Mouse (Mus musculus) testis, adult 10 weeks (tissue): ENCODE results near the gene Gm17267. TPM values are rescaled to one million over a fixed set of nuclear protein-coding genes. Genes with fewer than 3 reads are reported as not detected.

Source experiments
- polyA plus RNA-seq: library from polyadenylated mRNA; stranded (reverse); fragments of 350-450 nt; fragmentation: Illumina TruSeq; extraction: RNeasy Lipid Tissue Mini Kit (QIAGEN cat#74804); gene quantifications from one replicate; pipeline ENCODE4 v1.2.3, GENCODE M21; 2014; ENCODE audit warnings: low read depth, low replicate concordance

Gene Gm17267
- polyA plus RNA-seq, result not detected

GRCm38 (mm10) chrX:126017257-126017656 lies at the start of gene Gm17267:
Gene Gm17267 (plus strand): TSS chrX:126017557.

